Mouse (Mus musculus) liver, postnatal 0 days (tissue): ENCODE results near the gene Dock3. TPM values are rescaled to one million over a fixed set of nuclear protein-coding genes. Genes with fewer than 3 reads are reported as not detected.
A peak's percentile ranks its signal among the peaks of the same experiment; 100 is the strongest.

Source experiments
- ATAC-seq: fragments of 200-750 bp; cut with Nextera tagmentation; 2 replicates; pipeline ENCODE4 v1.8.0; 2017; ENCODE audit warnings: mild to moderate bottlenecking, moderate library complexity
- DNase-seq: peaks from one replicate; pipeline ENCODE4 v3.0.0-alpha.2; 2016
- H3K27ac ChIP-seq: fragments of 300-500 bp; sonication (generic); 2 replicates; pipeline ENCODE4 v1.5.1; 2014; ENCODE audit warnings: antibody characterized with exemption, moderate library complexity, mild to moderate bottlenecking, low read depth
- H3K27me3 ChIP-seq: fragments of 300-500 bp; sonication (generic); 2 replicates; pipeline ENCODE4 v1.6.1; 2014; ENCODE audit warnings: low read length, control low read depth, mixed read lengths; ENCODE audit not compliant: insufficient read depth
- H3K36me3 ChIP-seq: fragments of 300-500 bp; sonication (generic); replicated peaks from 2 replicates; pipeline ENCODE4 v1.6.1; 2014; ENCODE audit warnings: mild to moderate bottlenecking, control low read depth, low read length, moderate library complexity, mixed read lengths; ENCODE audit not compliant: insufficient read depth
- H3K4me1 ChIP-seq: fragments of 300-500 bp; sonication (generic); 2 replicates; pipeline ENCODE4 v1.6.1; 2014; ENCODE audit warnings: antibody characterized with exemption, mild to moderate bottlenecking, control low read depth; ENCODE audit not compliant: insufficient read depth
- H3K4me2 ChIP-seq: fragments of 300-500 bp; sonication (generic); 2 replicates; pipeline ENCODE4 v1.6.1; 2014; ENCODE audit warnings: low read depth, mild to moderate bottlenecking, low read length, moderate library complexity, mixed read lengths
- H3K4me3 ChIP-seq: fragments of 300-500 bp; sonication (generic); 2 replicates; pipeline ENCODE4 v1.5.1; 2014; ENCODE audit warnings: low read depth, low read length
- H3K9ac ChIP-seq: fragments of 300-500 bp; sonication (generic); replicated peaks from 2 replicates; pipeline ENCODE4 v1.6.1; 2014; ENCODE audit warnings: mild to moderate bottlenecking, moderate library complexity
- H3K9me3 ChIP-seq: fragments of 300-500 bp; sonication (generic); 2 replicates; pipeline ENCODE4 v1.6.1; 2016; ENCODE audit warnings: mild to moderate bottlenecking, control low read depth, low read length, mixed read lengths
- CTCF ChIP-seq: sonication (generic); IDR thresholded peaks from 2 replicates; pipeline ENCODE4 v1.5.1; 2016; ENCODE audit warnings: antibody characterized with exemption, low read depth
- EP300 ChIP-seq: IDR thresholded peaks from 2 replicates; pipeline ENCODE4 v1.6.1; 2016; ENCODE audit warnings: antibody characterized with exemption, low read depth, mild to moderate bottlenecking
- WGBS: fragments of 180-500 bp; shearing (Covaris S2); extraction: QIAGEN DNeasy Blood & Tissue Kit; methylation state at CpG from one replicate; pipeline ENCODE4 v1.1.7; 2014; ENCODE audit not compliant: insufficient replicate concordance; 5-methylcytosine and 5-hydroxymethylcytosine counted together
- polyA plus RNA-seq: library from polyadenylated mRNA; unstranded; fragments of >200 nt; fragmentation: Nextera tagmentation; extraction: Ambion mirVana; gene quantifications from 2 replicates; pipeline ENCODE4 v1.2.1, GENCODE M21; 2015

Gene Dock3
- polyA plus RNA-seq, 1 experiment from 2014 or later, result not detected

DNA sequence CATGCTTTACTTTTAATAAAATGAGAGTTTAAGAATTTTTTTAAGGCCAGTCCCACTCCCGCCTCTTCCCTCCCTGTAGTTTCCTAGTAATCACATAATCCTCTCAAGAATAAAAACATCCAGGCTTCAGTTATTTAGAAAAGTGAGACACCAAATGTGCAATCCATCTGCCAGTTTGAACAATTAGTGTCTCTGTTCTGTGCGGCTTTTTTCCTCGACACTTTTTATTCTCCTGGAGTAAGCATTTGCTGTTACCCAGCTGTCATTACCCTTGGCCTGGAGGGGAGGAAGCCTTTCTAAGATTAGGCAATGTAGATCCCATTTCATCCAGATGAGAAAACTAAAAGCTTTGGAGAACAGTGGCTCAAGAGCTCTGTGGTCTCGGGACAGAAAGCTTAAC is 221.9 kb downstream of the Dock3 start:
- Histone ChIP-seq H3K4me1 (no peaks in the 10 kb centered on the region), H3K9ac (no peak overlapping the region), H3K27me3 (no peaks in the 10 kb centered on the region), H3K4me2 (no peak overlapping the region), H3K27ac (no peak overlapping the region), H3K9me3 (no peaks in the 10 kb centered on the region), H3K36me3 (no peaks in the 10 kb centered on the region), H3K4me3 (no peak overlapping the region)
- DNase-seq (no peak), ATAC-seq (no peak)
- 75% methylated on average over 4 of the region's 4 CpGs for WGBS
- TF ChIP-seq CTCF (no peak), EP300 (no peak)

DNA sequence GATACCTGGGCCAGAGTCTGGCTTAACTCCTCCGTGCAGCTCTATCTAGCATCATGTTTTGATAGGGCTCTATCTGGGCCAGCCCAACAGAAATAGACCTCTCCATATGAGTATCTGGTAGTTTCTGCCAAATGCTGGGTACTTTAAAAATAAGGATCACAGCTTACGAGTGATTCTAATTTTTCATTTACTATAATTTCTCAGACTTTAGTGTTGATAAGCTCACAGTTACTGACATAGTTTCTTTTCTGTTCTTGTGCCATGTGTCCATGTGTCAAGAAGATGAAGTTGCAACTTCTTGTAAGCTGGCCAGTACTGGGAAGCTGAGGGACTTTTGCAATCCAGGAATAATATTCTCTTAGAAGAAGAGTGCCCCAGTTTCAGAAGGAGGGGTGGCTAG is 228.5 kb downstream of the Dock3 start:
- Histone ChIP-seq H3K27me3 (no peaks in the 10 kb centered on the region), H3K36me3 (no peaks in the 10 kb centered on the region), H3K9ac (no peak overlapping the region), H3K4me2 (no peak overlapping the region), H3K4me1 (no peaks in the 10 kb centered on the region), H3K4me3 (no peak overlapping the region), H3K9me3 (no peaks in the 10 kb centered on the region), H3K27ac (no peak overlapping the region)
- 73% methylated on average over 2 of the region's 2 CpGs for WGBS
- no peak for TF ChIP-seq CTCF
- TF ChIP-seq EP300, result no peak
- ATAC-seq, result no peak
- DNase-seq, result no peak

DNA sequence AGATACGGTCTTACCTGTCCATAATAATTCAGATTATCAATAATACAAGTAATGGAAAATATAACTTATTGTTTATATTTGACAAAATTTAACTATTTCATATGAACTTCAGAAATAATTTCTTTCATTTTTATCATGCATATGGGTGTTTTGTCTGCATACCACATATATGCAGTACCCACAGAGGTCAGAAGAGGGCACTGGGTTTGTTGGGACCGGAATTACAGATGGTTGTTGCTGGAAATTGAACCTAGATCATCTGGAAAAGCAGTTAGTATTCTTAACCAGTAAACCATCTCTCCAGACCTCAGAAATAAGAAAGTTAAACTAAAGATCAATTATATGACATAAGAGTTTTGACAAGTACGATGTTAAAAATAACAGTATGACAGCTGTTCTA is 261.0 kb downstream of the Dock3 start:
- Histone ChIP-seq H3K27me3 (no peaks in the 10 kb centered on the region), H3K9me3 (no peaks in the 10 kb centered on the region), H3K9ac (no peak overlapping the region), H3K27ac (no peak overlapping the region), H3K4me3 (no peak overlapping the region), H3K4me1 (no peaks in the 10 kb centered on the region), H3K4me2 (no peak overlapping the region), H3K36me3 (no peaks in the 10 kb centered on the region)
- TF ChIP-seq EP300 (no peak), CTCF (peak; percentile 50)
- ATAC-seq (no peak), DNase-seq (no peak)
- 49% methylated on average over 3 of the region's 3 CpGs for WGBS

DNA sequence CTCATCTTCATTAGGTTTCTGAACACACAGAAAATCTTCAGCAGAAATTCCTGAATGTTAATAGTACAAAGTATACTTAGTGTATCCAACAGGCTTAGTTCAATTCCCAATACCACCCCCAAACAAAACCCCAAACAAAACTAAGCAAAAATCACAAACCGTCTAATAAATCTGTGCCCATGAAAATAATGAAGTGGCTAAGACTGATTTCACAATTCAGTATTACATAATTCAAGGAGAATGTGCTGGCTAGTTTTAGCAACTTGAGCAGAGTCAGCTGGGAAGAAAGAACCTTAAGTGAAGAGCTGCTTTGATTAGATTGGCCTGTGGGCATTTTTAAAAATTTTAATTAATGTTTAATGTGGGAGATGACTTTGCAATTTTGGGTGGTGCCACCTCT is 273.3 kb downstream of the Dock3 start:
- H3K4me2 ChIP-seq, result no peak overlapping the region
- no peaks in the 10 kb centered on the region for H3K9me3 ChIP-seq
- no peaks in the 10 kb centered on the region for H3K27me3 ChIP-seq
- H3K27ac ChIP-seq, result no peak overlapping the region
- no peaks in the 10 kb centered on the region for H3K36me3 ChIP-seq
- no peak for DNase-seq
- no peaks in the 10 kb centered on the region for H3K4me1 ChIP-seq
- H3K9ac ChIP-seq, result no peak overlapping the region
- TF ChIP-seq EP300, result no peak
- TF ChIP-seq CTCF, result no peak
- no peak for ATAC-seq
- H3K4me3 ChIP-seq, result no peak overlapping the region
- 62% methylated on average over 1 of the region's 1 CpGs for WGBS

DNA sequence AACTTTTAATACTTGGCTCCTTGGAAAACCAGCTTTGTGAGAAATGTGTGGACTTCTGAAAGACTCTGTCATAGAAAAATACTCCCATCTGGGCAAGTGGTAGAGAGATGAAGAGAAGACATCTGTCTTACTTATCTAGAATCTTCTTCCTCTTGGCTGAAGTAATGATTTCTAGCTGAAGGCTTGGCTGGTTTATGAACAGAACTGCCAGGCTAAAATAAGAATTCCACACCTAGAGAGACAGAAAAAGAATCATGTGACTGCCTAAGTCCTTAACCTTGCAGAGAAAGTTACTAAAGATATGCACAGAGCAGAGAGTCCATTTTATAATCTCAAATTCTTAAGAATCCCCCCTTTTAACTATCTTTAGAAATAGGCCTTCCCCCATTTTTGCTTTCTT is 276.2 kb downstream of the Dock3 start:
- ATAC-seq, result no peak
- no peak for DNase-seq
- Histone ChIP-seq H3K9me3 (no peaks in the 10 kb centered on the region), H3K4me3 (no peak overlapping the region), H3K4me1 (no peaks in the 10 kb centered on the region), H3K4me2 (no peak overlapping the region), H3K27me3 (no peaks in the 10 kb centered on the region), H3K27ac (no peak overlapping the region), H3K9ac (no peak overlapping the region), H3K36me3 (no peaks in the 10 kb centered on the region)
- TF ChIP-seq CTCF, result no peak
- TF ChIP-seq EP300, result no peak

DNA sequence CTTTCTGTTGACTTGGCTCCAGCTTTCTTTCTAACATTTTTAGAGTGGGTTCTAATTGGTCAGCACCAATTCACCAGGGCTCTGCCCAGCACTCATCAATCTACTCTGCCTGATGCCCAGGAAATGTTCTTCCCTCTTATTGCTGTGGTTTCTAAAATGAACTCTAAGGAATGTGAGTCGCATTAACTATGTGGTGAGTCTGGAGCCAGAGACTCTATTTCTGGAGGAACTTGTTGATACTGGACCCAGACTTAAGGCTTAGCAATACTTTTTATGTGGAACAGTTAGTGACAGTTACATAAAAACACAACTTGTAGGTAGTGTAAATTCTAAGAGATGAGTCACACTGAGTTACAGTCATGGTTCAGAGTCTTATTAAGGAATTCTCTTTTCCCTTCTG is 296.7 kb downstream of the Dock3 start:
- no peaks in the 10 kb centered on the region for H3K27me3 ChIP-seq
- H3K27ac ChIP-seq, result no peak overlapping the region
- no peaks in the 10 kb centered on the region for H3K36me3 ChIP-seq
- H3K4me3 ChIP-seq, result no peak overlapping the region
- DNase-seq (no peak), ATAC-seq (no peak)
- H3K4me2 ChIP-seq, result no peak overlapping the region
- TF ChIP-seq CTCF, result no peak
- TF ChIP-seq EP300, result no peak
- H3K9ac ChIP-seq, result no peak overlapping the region
- H3K9me3 ChIP-seq, result no peaks in the 10 kb centered on the region
- H3K4me1 ChIP-seq, result no peaks in the 10 kb centered on the region
- WGBS, result 69% methylated on average over 1 of the region's 1 CpGs

DNA sequence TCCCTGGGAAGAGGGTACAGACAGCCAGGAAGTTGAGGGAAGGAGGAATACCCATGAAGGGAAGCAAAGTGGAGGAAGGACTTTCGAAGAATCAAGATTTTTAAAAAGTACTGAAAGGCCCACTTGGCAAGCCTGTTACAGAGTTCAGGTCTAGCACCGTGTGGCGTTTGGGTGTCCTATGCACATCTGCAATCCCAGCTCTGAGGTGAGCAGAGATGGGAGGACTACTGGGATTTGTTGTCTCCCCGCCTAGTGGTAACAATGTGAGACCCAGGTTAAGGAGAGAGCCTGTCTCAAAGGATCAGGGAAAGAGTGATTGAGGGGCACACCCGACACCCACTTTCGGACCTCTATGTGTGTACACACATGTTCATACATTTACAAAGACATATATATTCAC is 316.8 kb downstream of the Dock3 start:
- DNase-seq (no peak), ATAC-seq (no peak)
- H3K4me3 ChIP-seq, result no peak overlapping the region
- H3K4me2 ChIP-seq, result no peak overlapping the region
- TF ChIP-seq EP300 (no peak), CTCF (no peak)
- WGBS, result 75% methylated on average over 6 of the region's 6 CpGs
- no peaks in the 10 kb centered on the region for H3K9me3 ChIP-seq
- H3K27me3 ChIP-seq, result no peaks in the 10 kb centered on the region
- H3K9ac ChIP-seq, result no peak overlapping the region
- no peak overlapping the region for H3K27ac ChIP-seq
- no peaks in the 10 kb centered on the region for H3K4me1 ChIP-seq
- H3K36me3 ChIP-seq, result no peaks in the 10 kb centered on the region
